Mouse (Mus musculus) MEL (cell line): ENCODE data around the gene Rap1b. TPM values are rescaled to one million over a fixed set of nuclear protein-coding genes. Genes with fewer than 3 reads are reported as not detected.

Experiments
- DNase-seq: peaks from one replicate; pipeline ENCODE4 v3.0.0; 2011; ENCODE audit warnings: low read depth, low spot score
- H3K27ac ChIP-seq: 2 replicates; pipeline ENCODE4 v1.5.1; 2012; ENCODE audit warnings: low read depth, mild to moderate bottlenecking, control low read depth, low read length, moderate library complexity; ENCODE audit not compliant: control insufficient read depth
- H3K27me3 ChIP-seq, 2 experiments: fragments of 150-350 bp in 1 of 2; sonication (generic) in 1 of 2; 2 replicates each; pipeline ENCODE4 v1.6.1; 2012; ENCODE audit warnings: low read length in 2 of 2, mild to moderate bottlenecking in 2 of 2, improper control_type of control experiment in 1 of 2, moderate library complexity in 1 of 2; ENCODE audit not compliant: insufficient read depth in 2 of 2, control insufficient read depth in 1 of 2
- H3K36me3 ChIP-seq, 2 experiments: 2 replicates each; pipeline ENCODE4 v1.6.1; 2012 to 2014; ENCODE audit warnings: low read length in 2 of 2, improper control_type of control experiment in 1 of 2, inconsistent platforms in 1 of 2, mild to moderate bottlenecking in 1 of 2; ENCODE audit not compliant: insufficient read depth in 2 of 2, control insufficient read depth in 1 of 2
- H3K4me1 ChIP-seq, 2 experiments: fragments of 150-350 bp in 1 of 2; sonication (generic) in 1 of 2; 2 replicates each; pipeline ENCODE4 v1.6.1; 2012; ENCODE audit warnings: low read length in 2 of 2, improper control_type of control experiment in 1 of 2, mild to moderate bottlenecking in 1 of 2; ENCODE audit not compliant: insufficient read depth in 2 of 2, control insufficient read depth in 1 of 2
- H3K4me3 ChIP-seq, 2 experiments: fragments of 150-350 bp in 1 of 2; sonication (generic) in 1 of 2; 2 replicates each; pipeline ENCODE4 v1.5.1; 2012; ENCODE audit warnings: low read depth in 2 of 2, low read length in 2 of 2, mild to moderate bottlenecking in 2 of 2, moderate library complexity in 2 of 2, control low read depth in 1 of 2, improper control_type of control experiment in 1 of 2; ENCODE audit not compliant: control insufficient read depth in 1 of 2, insufficient read depth in 1 of 2
- H3K79me2 ChIP-seq: 2 replicates; pipeline ENCODE4 v1.6.1; 2012; ENCODE audit warnings: mild to moderate bottlenecking, low read length, moderate library complexity; ENCODE audit not compliant: control insufficient read depth, poor library complexity, insufficient read depth
- H3K9ac ChIP-seq: 2 replicates; pipeline ENCODE4 v1.6.1; 2012; ENCODE audit warnings: low read depth, mild to moderate bottlenecking, control low read depth, low read length, moderate library complexity; ENCODE audit not compliant: control insufficient read depth, poor library complexity, severe bottlenecking
- H3K9me3 ChIP-seq: fragments of 150-350 bp; sonication (generic); replicated peaks from 2 replicates; pipeline ENCODE4 v1.6.1; 2012; ENCODE audit warnings: mild to moderate bottlenecking, low read length, improper control_type of control experiment, moderate library complexity; ENCODE audit not compliant: insufficient read depth
- BHLHE40 ChIP-seq: IDR thresholded peaks from 2 replicates; pipeline ENCODE4 v1.6.1; 2012; ENCODE audit warnings: low read depth, mild to moderate bottlenecking, inconsistent platforms, low read length, improper control_type of control experiment, borderline replicate concordance
- CHD1 ChIP-seq: IDR thresholded peaks from 2 replicates; pipeline ENCODE4 v1.6.1; 2012; ENCODE audit warnings: low read depth, mild to moderate bottlenecking, inconsistent platforms, low read length, improper control_type of control experiment
- CHD2 ChIP-seq: IDR thresholded peaks from 2 replicates; pipeline ENCODE4 v1.6.1; 2011; ENCODE audit warnings: low read length, improper control_type of control experiment
- CTCF ChIP-seq, 3 experiments: IDR thresholded peaks in 2 of 3; conservative IDR thresholded peaks in 1 of 3; 2 replicates each; pipeline ENCODE4 v1.5.1; 2011 to 2012; ENCODE audit warnings: low read length in 3 of 3, low read depth in 2 of 3, mild to moderate bottlenecking in 2 of 3, improper control_type of control experiment in 1 of 3, inconsistent platforms in 1 of 3, mixed read lengths in 1 of 3, moderate library complexity in 1 of 3; ENCODE audit not compliant: control insufficient read depth in 1 of 3, insufficient read depth in 1 of 3, poor library complexity in 1 of 3, severe bottlenecking in 1 of 3
- ELF1 ChIP-seq: IDR thresholded peaks from 2 replicates; pipeline ENCODE4 v1.6.1; 2014; ENCODE audit warnings: low read depth, mild to moderate bottlenecking, inconsistent platforms, low read length, improper control_type of control experiment, moderate library complexity
- ETS1 ChIP-seq: IDR thresholded peaks from 2 replicates; pipeline ENCODE4 v1.6.1; 2012; ENCODE audit warnings: low read depth, mild to moderate bottlenecking, inconsistent platforms, low read length, improper control_type of control experiment, moderate library complexity
- GABPA ChIP-seq: IDR thresholded peaks from 2 replicates; pipeline ENCODE4 v1.6.1; 2012; ENCODE audit warnings: low read depth, mild to moderate bottlenecking, inconsistent platforms, low read length, improper control_type of control experiment, moderate library complexity
- GATA1 ChIP-seq: IDR thresholded peaks from 2 replicates; pipeline ENCODE4 v1.6.1; 2011; ENCODE audit warnings: low read depth, low read length, improper control_type of control experiment
- HCFC1 ChIP-seq: IDR thresholded peaks from 2 replicates; pipeline ENCODE4 v1.6.1; 2012; ENCODE audit warnings: low read depth, mild to moderate bottlenecking, inconsistent platforms, low read length, improper control_type of control experiment, moderate library complexity
- JUND ChIP-seq: IDR thresholded peaks from 2 replicates; pipeline ENCODE4 v1.6.1; 2011; ENCODE audit warnings: low read depth, mild to moderate bottlenecking, improper control_type of control experiment, low read length
- MAZ ChIP-seq: IDR thresholded peaks from 2 replicates; pipeline ENCODE4 v1.6.1; 2012; ENCODE audit warnings: low read depth, mild to moderate bottlenecking, inconsistent platforms, low read length, improper control_type of control experiment
- NELFE ChIP-seq: IDR thresholded peaks from 2 replicates; pipeline ENCODE4 v1.6.1; 2011; ENCODE audit warnings: low read depth, low read length, improper control_type of control experiment
- NRF1 ChIP-seq: IDR thresholded peaks from 2 replicates; pipeline ENCODE4 v1.6.1; 2014; ENCODE audit warnings: low read depth, mild to moderate bottlenecking, inconsistent platforms, low read length, improper control_type of control experiment, moderate library complexity; ENCODE audit not compliant: poor library complexity, insufficient read depth, severe bottlenecking
- POLR2A ChIP-seq, 2 experiments: IDR thresholded peaks; 2 replicates each; pipeline ENCODE4 v1.6.1; 2011 to 2012; ENCODE audit warnings: low read length in 2 of 2, mild to moderate bottlenecking in 2 of 2, control low read depth in 1 of 2, improper control_type of control experiment in 1 of 2, low read depth in 1 of 2, moderate library complexity in 1 of 2; ENCODE audit not compliant: control insufficient read depth in 1 of 2, insufficient read depth in 1 of 2, poor library complexity in 1 of 2
- POLR2AphosphoS5 ChIP-seq: IDR thresholded peaks from 2 replicates; pipeline ENCODE4 v1.6.1; 2012; ENCODE audit warnings: low read depth, borderline replicate concordance, mild to moderate bottlenecking, inconsistent platforms, low read length, moderate library complexity, mixed read lengths
- RAD21 ChIP-seq: IDR thresholded peaks from 2 replicates; pipeline ENCODE4 v1.6.1; 2011; ENCODE audit warnings: mild to moderate bottlenecking, low read depth, low read length, improper control_type of control experiment
- RCOR1 ChIP-seq: IDR thresholded peaks from 2 replicates; pipeline ENCODE4 v1.6.1; 2012; ENCODE audit warnings: low read depth, mild to moderate bottlenecking, inconsistent platforms, low read length, improper control_type of control experiment
- SMC3 ChIP-seq: IDR thresholded peaks from 2 replicates; pipeline ENCODE4 v1.6.1; 2011; ENCODE audit warnings: low read depth, low read length, improper control_type of control experiment
- TBP ChIP-seq: IDR thresholded peaks from 2 replicates; pipeline ENCODE4 v1.8.0; 2011; ENCODE audit warnings: low read depth, low read length, improper control_type of control experiment
- TCF12 ChIP-seq: IDR thresholded peaks from 2 replicates; pipeline ENCODE4 v1.6.1; 2014; ENCODE audit warnings: low read depth, mild to moderate bottlenecking, inconsistent platforms, low read length, improper control_type of control experiment, moderate library complexity
- ZC3H11A ChIP-seq: IDR thresholded peaks from 2 replicates; pipeline ENCODE4 v1.6.1; 2012; ENCODE audit warnings: low read depth, mild to moderate bottlenecking, inconsistent platforms, low read length, improper control_type of control experiment
- ZKSCAN1 ChIP-seq: IDR thresholded peaks from 2 replicates; pipeline ENCODE4 v1.6.1; 2012; ENCODE audit warnings: low read depth, mild to moderate bottlenecking, inconsistent platforms, low read length, improper control_type of control experiment, moderate library complexity
- polyA plus RNA-seq, 2 experiments: library from polyadenylated mRNA; stranded (reverse) in 1 of 2; unstranded in 1 of 2; fragments of >175 nt in 1 of 2; fragments of >200 nt in 1 of 2; gene quantifications; 2 replicates each; pipeline versions ENCODE4 v1.2.1 to v1.2.4; 2012; ENCODE audit warnings: low replicate concordance in 2 of 2, low read depth in 1 of 2; ENCODE audit not compliant: insufficient read length in 2 of 2, insufficient read depth in 1 of 2, missing spikeins in 1 of 2
- total RNA-seq: library from RNA; depleted of rRNA; stranded (reverse); fragments of 300-350 nt; gene quantifications from 2 replicates; pipeline ENCODE4 v1.2.3, GENCODE M21; 2012

The Rap1b gene
- total and polyA plus RNA-seq, 3 experiments = 42.3 to 89.1 (median 83.3) TPM

DNA sequence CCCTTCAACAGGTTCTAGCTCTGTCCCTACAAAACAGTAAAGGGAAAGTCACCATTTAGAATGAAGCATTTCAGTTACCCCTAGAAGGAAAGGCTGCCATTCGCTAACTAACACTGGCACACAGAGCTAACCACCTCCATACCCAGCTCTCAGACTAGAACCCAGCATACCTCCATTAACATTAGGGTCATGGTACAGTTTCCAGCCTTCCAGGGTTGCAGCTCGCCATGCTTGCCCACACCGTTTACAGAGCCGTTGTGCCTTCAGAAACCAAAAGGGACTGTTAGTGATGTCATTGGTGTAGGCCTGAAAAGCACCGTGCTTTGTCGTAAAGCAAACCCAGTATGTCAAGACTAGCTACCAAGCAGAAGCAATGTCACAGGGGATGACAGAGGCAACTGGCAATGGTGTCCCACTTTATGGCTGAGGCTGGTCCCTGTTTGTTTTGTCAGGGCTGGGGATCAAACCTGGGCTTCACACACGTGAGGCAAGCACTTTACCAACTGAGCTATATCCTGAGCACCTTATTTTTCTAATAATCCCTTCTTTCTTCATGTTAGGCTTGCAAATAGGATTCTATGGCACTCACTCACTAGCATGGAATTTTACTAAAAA is 72.6 kb downstream of the Rap1b start:
- no peak overlapping the region for H3K9ac ChIP-seq
- no peaks in the 10 kb centered on the region for H3K9me3 ChIP-seq
- DNase-seq = no peak
- no peaks in the 10 kb centered on the region for H3K79me2 ChIP-seq
- no peak for TF ChIP-seq GATA1
- TF ChIP-seq POLR2A (IDR thresholded peaks at IDR 0.05; ENCODE audit: control insufficient read depth in 1 of 2, insufficient read depth in 1 of 2, low read depth in 1 of 2, low read length in 2 of 2, poor library complexity in 1 of 2) = no peak
- TF ChIP-seq CHD1 = no peak
- no peak for TF ChIP-seq TCF12
- TF ChIP-seq ZKSCAN1 = no peak
- no peak for TF ChIP-seq CTCF (IDR thresholded peaks at IDR 0.05 in 2 of 3, conservative IDR thresholded peaks at IDR 0.05 in 1 of 3; ENCODE audit: control insufficient read depth in 1 of 3, insufficient read depth in 1 of 3, low read depth in 2 of 3, low read length in 3 of 3, poor library complexity in 1 of 3, severe bottlenecking in 1 of 3)
- TF ChIP-seq CHD2 = no peak
- no peak for TF ChIP-seq ELF1
- TF ChIP-seq NELFE = no peak
- H3K4me3 ChIP-seq = no peak overlapping the region
- no peaks in the 10 kb centered on the region for H3K4me1 ChIP-seq
- no peaks in the 10 kb centered on the region for H3K27me3 ChIP-seq
- no peak overlapping the region for H3K27ac ChIP-seq
- H3K36me3 ChIP-seq = peaks cover 0 to 23% of the 10 kb centered on the region in 2 experiments; a peak in 2 of 4 replicates

DNA sequence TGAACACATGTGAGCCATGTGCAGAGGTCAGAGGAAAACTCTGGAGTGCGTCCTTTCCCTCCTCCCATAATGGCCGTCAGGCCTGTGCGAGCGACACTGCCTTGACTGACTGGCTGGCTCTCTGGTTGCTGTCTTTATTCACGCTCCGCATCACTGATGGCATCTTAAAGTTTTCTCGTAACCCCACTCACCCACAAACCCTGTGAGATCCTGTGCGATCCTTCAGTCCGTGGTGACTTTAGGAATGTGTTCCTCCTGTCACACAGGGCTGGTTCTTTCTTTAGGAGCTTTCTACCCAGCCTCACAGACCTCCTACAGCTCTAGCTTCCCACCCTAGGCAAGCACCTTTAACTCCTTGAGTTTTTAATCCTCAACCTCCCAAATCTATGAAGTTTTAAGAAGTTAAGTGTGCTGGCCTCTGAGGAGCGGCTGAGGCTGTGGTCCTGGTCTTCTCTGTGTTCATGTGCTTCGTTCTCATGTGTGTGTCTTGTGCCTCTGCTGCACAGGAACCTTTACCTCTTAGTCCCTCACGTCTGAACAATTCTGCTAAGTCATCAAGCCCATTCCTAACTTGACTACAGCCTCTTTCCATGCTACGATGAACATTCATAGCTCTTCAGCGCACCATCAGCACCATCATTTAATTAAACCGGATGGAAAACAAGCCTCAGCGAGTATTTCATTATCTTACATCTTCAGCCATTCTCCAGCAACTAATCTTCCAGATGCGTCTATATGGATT is 73.3 kb downstream of the Rap1b start:
- no peaks in the 10 kb centered on the region for H3K27me3 ChIP-seq
- no peaks in the 10 kb centered on the region for H3K4me1 ChIP-seq
- DNase-seq = no peak
- peaks cover 0 to 22% of the 10 kb centered on the region in 2 experiments; a peak in 2 of 4 replicates for H3K36me3 ChIP-seq
- no peak overlapping the region for H3K27ac ChIP-seq
- H3K9me3 ChIP-seq = no peaks in the 10 kb centered on the region
- no peaks in the 10 kb centered on the region for H3K79me2 ChIP-seq
- H3K4me3 ChIP-seq = no peak overlapping the region
- no peak for TF ChIP-seq POLR2AphosphoS5
- no peak for TF ChIP-seq SMC3
- no peak for TF ChIP-seq ETS1
- TF ChIP-seq GABPA = no peak
- no peak for TF ChIP-seq TCF12
- no peak for TF ChIP-seq BHLHE40
- TF ChIP-seq RAD21 = no peak
- TF ChIP-seq MAZ = no peak
- no peak for TF ChIP-seq ZC3H11A
- TF ChIP-seq NRF1 = no peak
- TF ChIP-seq HCFC1 = no peak
- TF ChIP-seq CHD1 = no peak
- TF ChIP-seq JUND = no peak
- TF ChIP-seq RCOR1 = no peak
- TF ChIP-seq TBP = no peak
- no peak overlapping the region for H3K9ac ChIP-seq
